Mouse (Mus musculus) kidney, embryonic 14.5 days (tissue): Measurements from ENCODE around the gene Mtmr3. TPM values are rescaled to one million over a fixed set of nuclear protein-coding genes. Genes with fewer than 3 reads are reported as not detected.
"Not testable (repeated sequence)": the region's sequence is repeated elsewhere in the genome, so short reads cannot be mapped to it uniquely, and the experiment has no call there.

ENCODE experiments used
- ATAC-seq: fragments of 200-750 bp; cut with Nextera tagmentation; 2 replicates; pipeline ENCODE4 v1.8.0; 2017; ENCODE audit warnings: moderate number of reproducible peaks, mild to moderate bottlenecking, moderate TSS enrichment, moderate library complexity; ENCODE audit not compliant: low FRiP score, low TSS enrichment
- H3K27ac ChIP-seq: fragments of 300-500 bp; sonication (generic); 2 replicates; pipeline ENCODE4 v1.5.1; 2014; ENCODE audit warnings: low read depth, mild to moderate bottlenecking, low read length, moderate library complexity, mixed read lengths
- H3K27me3 ChIP-seq: fragments of 300-500 bp; sonication (generic); 2 replicates; pipeline ENCODE4 v1.6.1; 2014; ENCODE audit warnings: mild to moderate bottlenecking, low read length; ENCODE audit not compliant: control insufficient read depth, insufficient read depth
- H3K36me3 ChIP-seq: fragments of 300-500 bp; sonication (generic); 2 replicates; pipeline ENCODE4 v1.6.1; 2014; ENCODE audit warnings: low read length, mixed read lengths; ENCODE audit not compliant: control insufficient read depth, insufficient read depth
- H3K4me1 ChIP-seq: fragments of 300-500 bp; sonication (generic); 2 replicates; pipeline ENCODE4 v1.6.1; 2014; ENCODE audit warnings: low read length, mixed read lengths; ENCODE audit not compliant: control insufficient read depth, insufficient read depth
- H3K4me2 ChIP-seq: fragments of 300-500 bp; sonication (generic); replicated peaks from 2 replicates; pipeline ENCODE4 v1.6.1; 2014; ENCODE audit warnings: low read depth, mild to moderate bottlenecking, low read length
- H3K4me3 ChIP-seq: fragments of 300-500 bp; sonication (generic); 2 replicates; pipeline ENCODE4 v1.5.1; 2014; ENCODE audit warnings: mild to moderate bottlenecking, low read length
- H3K9ac ChIP-seq: fragments of 300-500 bp; sonication (generic); 2 replicates; pipeline ENCODE4 v1.6.1; 2014; ENCODE audit warnings: low read depth, mild to moderate bottlenecking, low read length, moderate library complexity
- H3K9me3 ChIP-seq: fragments of 300-500 bp; sonication (generic); 2 replicates; pipeline ENCODE4 v1.6.1; 2016; ENCODE audit warnings: low read length; ENCODE audit not compliant: control insufficient read depth
- WGBS: fragments of 180-500 bp; shearing (Covaris S2); extraction: QIAGEN DNeasy Blood & Tissue Kit; methylation state at CpG from one replicate; pipeline ENCODE4 v1.1.7; 2014; 5-methylcytosine and 5-hydroxymethylcytosine counted together
- polyA plus RNA-seq: library from polyadenylated mRNA; unstranded; fragments of >200 nt; fragmentation: Nextera tagmentation; extraction: Ambion mirVana; gene quantifications from 2 replicates; pipeline ENCODE4 v1.2.1, GENCODE M21; 2014

Mtmr3 gene
- polyA plus RNA-seq, 1 experiment from 2014 or later: 26.2 TPM

- Histone ChIP-seq H3K9ac (no peak overlapping the region), H3K4me3 (no peak overlapping the region), H3K4me1 (peaks cover 7% of the 10 kb centered on the region), H3K27ac (no peak overlapping the region), H3K27me3 (no peaks in the 10 kb centered on the region), H3K9me3 (no peaks in the 10 kb centered on the region), H3K4me2 (no peak overlapping the region), H3K36me3 (no peaks in the 10 kb centered on the region)
- 90% methylated on average over 4 of the region's 4 CpGs for WGBS
- ATAC-seq: no peak
Measured at GRCm38 (mm10) chr11:4591811-4592210, 2.9 kb downstream of the Mtmr3 start.

- H3K4me1 ChIP-seq: peaks cover 7% of the 10 kb centered on the region; the same call in 1 of the 2 replicates
- no peaks in the 10 kb centered on the region for H3K36me3 ChIP-seq
- ATAC-seq: no peak
- H3K9ac ChIP-seq: no peak overlapping the region
- no peak overlapping the region for H3K27ac ChIP-seq
- H3K4me2 ChIP-seq: no peak overlapping the region
- no peak overlapping the region for H3K4me3 ChIP-seq
- H3K9me3 ChIP-seq: no peaks in the 10 kb centered on the region
- 70% methylated on average over 2 of the region's 2 CpGs for WGBS
- H3K27me3 ChIP-seq: no peaks in the 10 kb centered on the region
Measured at GRCm38 (mm10) chr11:4578682-4579081, 16.0 kb downstream of the Mtmr3 start.

GRCm38 (mm10) chr11:4577079-4577478 lies 17.6 kb downstream of the Mtmr3 start:
- Histone ChIP-seq H3K4me1 (peaks cover 7% of the 10 kb centered on the region; the same call in 1 of the 2 replicates), H3K27ac (no peak overlapping the region), H3K9ac (no peak overlapping the region), H3K9me3 (no peaks in the 10 kb centered on the region), H3K4me3 (no peak overlapping the region), H3K27me3 (no peaks in the 10 kb centered on the region), H3K36me3 (no peaks in the 10 kb centered on the region), H3K4me2 (no peak overlapping the region)
- no peak for ATAC-seq
- WGBS: 88% methylated on average over 2 of the region's 2 CpGs

- ATAC-seq: not testable (repeated sequence)
- 88% methylated on average over 2 of the region's 2 CpGs for WGBS
Measured at GRCm38 (mm10) chr11:4576090-4576732, 18.5 kb downstream of the Mtmr3 start.

GRCm38 (mm10) chr11:4571491-4571901 lies 23.2 kb downstream of the Mtmr3 start:
- H3K27me3 ChIP-seq: no peaks in the 10 kb centered on the region
- H3K36me3 ChIP-seq: no peaks in the 10 kb centered on the region
- ATAC-seq: no peak
- 88% methylated on average over 4 of the region's 4 CpGs for WGBS
- no peak overlapping the region for H3K4me2 ChIP-seq
- H3K9me3 ChIP-seq: no peaks in the 10 kb centered on the region
- H3K4me1 ChIP-seq: peaks cover 7% of the 10 kb centered on the region; the same call in 1 of the 2 replicates
- H3K9ac ChIP-seq: no peak overlapping the region
- no peak overlapping the region for H3K27ac ChIP-seq
- no peak overlapping the region for H3K4me3 ChIP-seq

More at GRCm38 (mm10) chr11:4576090-4576732, 18.5 kb downstream of the Mtmr3 start:
- not testable (repeated sequence) for H3K9me3 ChIP-seq, H3K4me2 ChIP-seq, H3K27me3 ChIP-seq, H3K36me3 ChIP-seq, H3K27ac ChIP-seq, H3K4me1 ChIP-seq, H3K9ac ChIP-seq, H3K4me3 ChIP-seq

GRCm38 (mm10) chr11:4566333-4566732 lies 28.3 kb downstream of the Mtmr3 start:
- Histone ChIP-seq H3K4me1 (no peaks in the 10 kb centered on the region), H3K36me3 (no peaks in the 10 kb centered on the region), H3K9ac (no peak overlapping the region), H3K9me3 (no peaks in the 10 kb centered on the region), H3K4me2 (no peak overlapping the region), H3K27ac (no peak overlapping the region), H3K27me3 (no peaks in the 10 kb centered on the region), H3K4me3 (no peak overlapping the region)
- 94% methylated on average over 6 of the region's 6 CpGs for WGBS
- ATAC-seq: no peak

GRCm38 (mm10) chr11:4565545-4565944 lies 29.1 kb downstream of the Mtmr3 start:
- WGBS: 85% methylated on average over 2 of the region's 2 CpGs
- Histone ChIP-seq H3K36me3 (no peaks in the 10 kb centered on the region), H3K9me3 (no peaks in the 10 kb centered on the region), H3K9ac (no peak overlapping the region), H3K27ac (no peak overlapping the region), H3K4me1 (no peaks in the 10 kb centered on the region), H3K4me3 (no peak overlapping the region), H3K27me3 (no peaks in the 10 kb centered on the region), H3K4me2 (no peak overlapping the region)
- ATAC-seq: no peak

- H3K9me3 ChIP-seq: no peaks in the 10 kb centered on the region
- H3K4me3 ChIP-seq: no peak overlapping the region
- no peak overlapping the region for H3K9ac ChIP-seq
- no peak overlapping the region for H3K4me2 ChIP-seq
- WGBS: 89% methylated on average over 2 of the region's 2 CpGs
- H3K4me1 ChIP-seq: no peaks in the 10 kb centered on the region
- H3K36me3 ChIP-seq: no peaks in the 10 kb centered on the region
- no peaks in the 10 kb centered on the region for H3K27me3 ChIP-seq
- no peak for ATAC-seq
- H3K27ac ChIP-seq: no peak overlapping the region
Measured at GRCm38 (mm10) chr11:4553274-4554063, 41.2 kb downstream of the Mtmr3 start.

GRCm38 (mm10) chr11:4547569-4547968 lies 47.1 kb downstream of the Mtmr3 start:
- Histone ChIP-seq H3K4me3 (no peak overlapping the region), H3K27me3 (no peaks in the 10 kb centered on the region), H3K4me1 (no peaks in the 10 kb centered on the region), H3K27ac (no peak overlapping the region), H3K36me3 (peaks cover 3% of the 10 kb centered on the region; the same call in 1 of the 2 replicates), H3K9ac (no peak overlapping the region), H3K9me3 (no peaks in the 10 kb centered on the region), H3K4me2 (no peak overlapping the region)
- ATAC-seq: no peak
- whole genome bisulfite sequencing: 83% methylated on average over 4 of the region's 4 CpGs
